Mouse (Mus musculus) urinary bladder, postnatal 14 days (tissue): ENCODE measurements around the gene Bad.

Experiments
- DNase-seq: peaks from one replicate; pipeline ENCODE4 v3.0.0; 2021; ENCODE audit warnings: low spot score

Gene Bad

DNA sequence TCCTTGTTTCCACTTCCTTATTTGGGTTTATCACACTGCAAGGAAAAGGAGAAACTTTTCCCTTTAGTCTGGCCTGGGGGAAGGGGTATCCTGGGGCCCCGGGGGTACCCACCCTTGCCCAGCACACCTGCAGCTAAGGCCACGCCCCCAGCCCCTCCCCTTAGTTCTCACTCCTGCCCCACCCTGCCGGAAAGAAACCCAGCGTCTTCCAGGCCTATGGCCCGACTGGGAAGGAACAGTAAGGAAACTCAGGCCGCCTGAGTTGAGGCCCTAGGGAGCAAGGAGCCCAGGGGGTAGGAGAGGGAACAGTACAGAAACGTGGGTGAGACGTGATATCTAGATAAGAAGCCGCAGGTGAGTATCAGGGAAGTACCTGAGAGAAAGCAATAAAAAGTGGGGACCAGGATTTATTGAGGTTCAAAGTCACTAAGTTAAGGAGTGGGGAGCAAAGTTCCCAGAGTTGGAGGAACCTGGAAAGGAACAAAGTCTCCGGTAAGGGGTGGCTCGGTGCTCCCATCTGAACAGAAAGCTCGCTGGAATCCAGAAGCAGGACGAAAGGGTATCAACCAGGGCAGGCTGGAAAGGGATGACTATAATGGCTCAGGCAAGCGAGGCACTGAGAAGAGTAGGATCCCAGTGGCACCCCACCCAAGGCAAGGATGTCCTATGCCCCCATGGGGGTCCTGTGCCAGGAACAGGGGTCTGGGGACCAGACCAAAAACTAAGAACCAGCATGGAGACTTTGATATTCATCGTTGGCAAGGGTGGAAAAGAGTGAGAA lies 27.0 kb downstream of the Bad start:
- peak; percentile 71 for DNase-seq

- no peak for DNase-seq
Measured at GRCm38 (mm10) chr19:6969291-6969664, 27.6 kb downstream of the Bad start.

DNA sequence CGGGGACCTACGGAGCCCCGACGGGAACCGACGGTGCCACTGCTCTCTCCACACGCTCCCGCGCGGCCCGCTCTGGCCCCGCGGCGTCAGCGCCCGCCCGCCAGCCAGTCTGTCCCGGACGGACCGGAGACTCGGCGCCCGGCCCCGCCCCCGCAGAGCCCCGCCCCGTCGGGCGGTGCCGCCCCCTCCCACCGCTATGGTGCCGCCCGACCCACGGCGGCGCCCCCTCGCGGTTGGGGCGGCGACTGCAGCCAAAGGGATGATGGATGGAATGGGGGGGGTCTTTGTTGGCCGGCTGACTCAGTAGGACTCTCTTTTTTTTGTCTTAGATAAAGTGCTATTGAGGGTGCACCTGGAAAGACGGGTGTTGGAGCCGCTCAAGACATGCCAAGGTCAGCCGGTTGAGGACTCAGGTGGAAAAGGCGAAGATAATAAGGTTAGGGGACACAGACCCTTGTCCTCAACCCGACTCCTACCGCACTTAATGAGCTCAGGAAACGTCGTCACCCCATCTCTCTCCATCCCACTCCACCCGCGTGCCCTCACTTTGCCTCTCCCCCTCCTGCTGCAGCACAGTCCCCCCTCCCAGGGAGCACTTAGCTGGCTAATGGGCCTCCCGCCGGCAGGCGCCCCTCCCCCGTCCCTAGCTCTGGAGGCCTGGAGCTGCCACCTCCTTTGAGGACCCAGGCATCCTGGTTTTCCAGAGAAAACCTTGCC lies 28.2 kb downstream of the Bad start:
- DNase-seq, result peak; percentile 82

- peak; percentile 45 for DNase-seq
Measured at GRCm38 (mm10) chr19:6970460-6971085, 28.9 kb downstream of the Bad start.

GRCm38 (mm10) chr19:6971644-6972043 lies 30.0 kb downstream of the Bad start:
- DNase-seq, result no peak

GRCm38 (mm10) chr19:6972247-6972917 lies 30.7 kb downstream of the Bad start:
- DNase-seq, result no peak

- DNase-seq, result no peak
Measured at GRCm38 (mm10) chr19:6973581-6974190, 32.0 kb downstream of the Bad start.

- peak; percentile 89 for DNase-seq
Measured at GRCm38 (mm10) chr19:6974211-6975205, 32.8 kb downstream of the Bad start, which contains the start of gene Ppp1r14b. Ppp1r14b (plus strand) TSS chr19:6974968.

DNA sequence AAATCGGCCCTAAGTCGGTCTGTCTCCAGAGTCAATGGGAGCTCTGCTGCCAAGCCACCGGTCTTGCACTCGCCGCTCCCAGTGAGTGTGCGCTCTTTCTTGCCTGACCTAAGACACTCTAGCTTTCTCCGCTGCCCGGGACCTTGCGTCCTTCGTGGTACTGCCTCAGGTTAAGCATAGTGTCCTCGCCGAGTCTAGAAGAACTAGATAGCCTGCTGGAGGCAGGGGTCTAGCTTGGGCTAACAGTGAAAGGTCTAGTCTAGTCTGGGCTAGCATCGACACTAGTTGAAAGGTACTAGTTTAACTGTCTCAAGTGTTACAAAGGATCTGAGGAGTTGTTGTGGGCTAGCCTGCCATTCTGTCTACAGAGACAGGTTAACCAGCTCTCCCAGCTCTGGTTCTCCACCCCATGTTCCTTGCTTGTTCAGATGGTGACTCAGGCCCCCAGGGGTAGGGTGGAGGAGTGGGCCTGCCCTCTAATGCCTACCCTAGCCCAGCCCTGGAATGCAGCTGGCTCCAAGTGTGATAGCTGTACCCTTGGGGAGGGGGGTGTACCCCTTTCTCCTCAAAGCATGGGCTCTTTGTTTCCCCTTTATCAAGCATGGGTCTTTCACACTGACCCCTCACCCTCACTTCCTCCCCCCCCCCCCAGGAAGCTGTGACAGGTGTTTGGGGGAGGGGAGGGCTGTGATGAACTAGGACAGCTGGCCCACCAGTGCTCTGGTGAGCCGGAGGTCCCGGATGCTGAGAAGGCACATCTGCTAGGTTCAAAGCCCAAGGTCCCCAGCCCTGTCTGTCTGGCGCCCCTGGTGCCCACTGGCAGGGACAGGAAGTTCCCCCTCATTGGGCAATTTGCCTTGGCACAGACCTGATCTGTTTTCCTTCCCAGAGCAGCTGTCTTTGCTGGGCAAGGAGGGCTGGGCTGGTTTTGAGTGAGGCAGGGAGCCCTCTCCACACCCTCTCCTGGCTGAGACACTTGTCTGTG lies 34.2 kb downstream of the Bad start, which contains the start of gene Plcb3:
Plcb3 (minus strand) TSS at position 934 of the 985 bp plus-strand sequence.
- peak; percentile 72 for DNase-seq

- no peak for DNase-seq
Measured at GRCm38 (mm10) chr19:6977759-6978638, 36.3 kb downstream of the Bad start.

GRCm38 (mm10) chr19:6978639-6978974 lies 36.9 kb downstream of the Bad start:
- DNase-seq, result no peak

DNA sequence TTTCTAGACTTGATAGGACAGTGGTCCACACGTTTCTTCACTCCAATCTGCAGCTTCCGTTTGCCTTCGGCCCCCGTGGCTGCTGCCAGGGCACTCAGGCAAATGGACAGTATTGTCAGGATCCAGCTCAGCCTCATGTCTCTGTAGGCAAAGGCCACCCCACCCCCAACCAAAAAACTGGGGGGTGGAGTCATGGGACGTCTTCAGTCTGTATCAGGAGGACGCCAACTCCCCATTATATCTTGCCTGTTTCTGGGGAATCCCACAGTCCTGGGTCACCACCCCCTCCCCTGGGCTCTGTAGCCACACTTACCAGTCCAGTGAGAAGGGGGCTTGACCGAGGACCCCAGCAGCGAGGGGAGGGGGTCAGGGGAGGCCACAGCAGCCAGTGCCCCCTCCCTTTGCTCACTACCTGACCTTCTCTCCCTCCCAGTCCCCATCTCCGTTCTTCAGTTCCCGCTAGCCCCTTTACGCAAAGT lies 37.4 kb downstream of the Bad start:
- peak; percentile 38 for DNase-seq

DNA sequence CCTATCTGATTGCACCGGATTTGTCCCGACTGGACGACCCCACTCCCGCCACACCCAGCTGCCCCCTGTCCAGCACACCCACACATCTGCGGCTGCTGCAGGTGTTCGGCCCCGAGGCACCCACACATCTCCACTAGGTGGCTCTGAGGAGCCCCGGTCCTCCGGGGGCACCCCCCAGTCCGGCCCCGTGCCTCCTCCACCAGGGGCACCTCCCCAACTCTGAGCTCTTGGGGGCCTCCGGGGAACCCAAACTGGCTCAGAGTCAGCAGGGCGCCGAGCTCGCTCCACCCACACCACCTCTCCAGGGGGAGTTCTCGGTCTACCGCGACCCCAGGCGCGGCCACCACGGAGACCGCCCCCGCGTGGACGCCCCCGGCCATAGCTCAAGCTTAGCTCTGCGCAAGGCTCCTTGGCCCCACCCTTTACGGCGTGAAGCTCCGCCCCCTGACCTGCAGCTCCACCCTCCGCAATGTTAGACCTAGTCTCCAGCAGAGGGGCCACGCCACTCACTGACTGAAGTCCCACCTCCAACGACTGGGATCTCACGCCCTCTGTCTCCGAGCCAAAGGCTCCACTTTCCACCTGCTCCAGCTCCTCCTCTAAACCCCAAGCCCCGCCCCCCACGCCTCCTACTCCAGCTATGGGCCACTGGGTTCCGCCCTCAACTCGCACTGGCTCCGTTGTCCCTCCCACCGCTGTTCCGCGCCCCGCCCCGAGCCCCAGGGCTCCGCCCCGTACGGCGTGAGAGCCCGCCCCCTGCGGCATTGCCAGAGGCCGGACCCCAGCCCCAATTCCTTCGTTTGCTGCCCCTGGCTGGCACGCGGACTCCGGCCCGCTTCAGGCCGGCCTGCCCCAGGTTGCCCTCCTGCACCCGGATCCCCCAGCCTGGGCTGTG lies 38.1 kb downstream of the Bad start:
- DNase-seq, result peak; percentile 100

DNA sequence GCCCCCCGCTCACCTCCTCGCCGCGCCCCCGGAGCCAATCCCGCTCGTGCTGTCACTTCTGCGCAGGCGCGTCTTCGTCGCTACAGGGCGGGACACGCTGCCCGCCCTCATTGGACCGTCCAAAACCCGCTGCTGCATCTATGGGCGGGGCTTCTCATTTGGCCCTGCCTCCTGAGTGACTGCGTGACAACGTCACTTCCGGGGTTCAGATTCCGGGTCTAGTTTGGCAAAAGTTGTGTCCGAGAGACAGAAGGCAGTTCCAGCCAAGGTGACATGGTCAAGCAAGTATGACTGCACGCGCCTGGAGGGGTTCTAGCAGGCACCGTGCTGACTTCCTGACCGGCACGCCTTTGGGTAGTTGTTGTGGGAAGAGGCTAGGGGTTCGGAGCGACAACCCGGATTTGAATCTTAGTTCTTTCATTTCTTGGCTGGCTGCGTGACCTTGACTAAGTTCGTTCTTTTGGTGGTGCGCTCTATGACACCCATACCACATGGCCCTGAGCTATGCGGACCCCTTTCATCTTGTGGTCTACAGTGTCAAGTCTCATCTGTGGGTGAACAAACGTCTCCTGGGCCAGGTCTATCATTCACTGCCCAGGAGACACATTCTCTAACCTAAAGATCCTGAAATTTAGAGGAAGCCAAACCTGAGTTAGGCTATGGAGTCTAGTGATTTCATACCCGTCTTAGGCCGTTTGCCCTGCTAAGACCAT lies 38.9 kb downstream of the Bad start, which contains the start of gene Fkbp2:
Fkbp2 (minus strand) TSS at position 121 of the 713 bp plus-strand sequence.
- DNase-seq, result peak; percentile 99

DNA sequence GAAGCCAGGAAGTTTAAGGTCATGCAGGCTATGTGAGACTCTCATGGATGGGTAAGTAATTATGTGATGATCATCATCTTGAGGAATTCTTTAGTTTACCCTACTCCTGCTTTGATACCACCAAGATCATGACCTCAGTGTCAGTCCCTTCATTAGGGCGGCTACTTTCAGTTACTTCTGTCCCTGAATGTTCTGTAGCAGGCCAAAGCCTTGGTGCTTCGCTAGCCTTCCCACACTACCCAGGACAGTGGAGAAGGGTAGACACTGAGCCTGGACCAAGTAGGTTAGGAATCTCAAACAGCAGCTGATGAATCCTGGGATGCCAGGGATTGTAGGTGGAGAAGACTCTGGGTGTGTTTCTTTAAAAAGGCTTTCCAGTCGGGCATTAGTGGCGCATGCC lies 39.8 kb downstream of the Bad start:
- DNase-seq, result no peak

DNA sequence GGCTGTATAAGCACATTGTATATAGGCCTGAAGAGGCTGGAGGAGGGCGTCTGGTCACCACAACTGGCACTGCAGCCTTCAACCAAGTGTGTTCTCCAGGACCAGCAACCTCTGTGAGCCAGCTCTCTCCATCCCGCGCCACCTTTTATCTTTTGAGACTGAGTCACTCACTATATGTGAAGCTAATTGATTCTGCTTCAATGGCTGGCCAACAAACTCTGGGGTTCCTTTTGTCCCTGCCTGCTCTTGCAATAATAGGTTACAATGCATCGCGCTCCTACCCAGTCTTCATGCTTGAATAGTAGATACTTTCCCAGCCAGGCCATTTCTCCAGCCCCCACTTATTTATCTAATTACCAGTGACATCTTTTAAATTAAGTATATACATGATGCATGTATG lies 42.0 kb downstream of the Bad start:
- DNase-seq, result no peak

DNA sequence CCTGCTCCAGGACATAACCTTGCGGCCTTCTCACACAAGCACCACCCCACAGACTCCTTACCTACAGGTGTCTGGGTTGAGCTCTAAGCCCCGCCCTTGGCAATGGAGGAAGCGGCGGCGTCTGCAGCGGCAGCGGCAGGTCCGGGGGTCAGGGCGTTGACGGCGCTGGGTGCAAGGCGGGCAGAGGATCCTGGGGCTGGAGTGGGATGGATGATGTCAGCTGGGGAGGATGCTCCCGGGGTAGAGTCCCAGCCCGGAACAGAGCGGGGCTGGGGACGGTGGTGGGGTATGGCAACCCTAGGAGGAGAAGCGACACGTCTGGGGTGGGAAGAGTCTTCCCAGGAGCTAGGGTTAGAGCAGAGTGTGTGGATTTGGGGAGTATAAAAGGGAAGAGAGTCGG lies 43.6 kb downstream of the Bad start:
- no peak for DNase-seq
